Mouse (Mus musculus): ENCODE data around the gene Lgals1. TPM values are rescaled to one million over a fixed set of nuclear protein-coding genes. Genes with fewer than 3 reads are reported as not detected.

Gene Lgals1
- total RNA-seq, 2 experiments from 2014 or later, result 382 to 438 TPM

DNA sequence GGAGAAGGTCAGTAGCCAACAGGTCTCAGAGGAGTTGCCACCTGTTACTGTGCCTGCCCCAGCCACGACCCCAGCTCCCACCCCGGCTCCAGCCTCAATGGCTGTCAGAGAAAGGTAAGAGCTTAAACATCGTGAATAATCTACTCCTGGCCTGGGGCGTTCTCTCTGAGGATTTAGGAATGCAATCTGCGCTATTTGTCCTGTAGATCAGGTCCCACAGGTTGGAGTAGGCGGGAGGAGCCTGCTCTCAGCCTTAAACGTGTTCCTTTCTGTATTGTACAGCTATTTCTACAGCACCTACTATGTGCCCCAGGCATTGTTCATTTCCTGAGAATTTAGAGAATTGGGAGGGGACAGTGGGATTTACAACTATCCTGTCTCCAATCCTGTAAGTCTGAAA lies 18.1 kb upstream of the Lgals1 start:
- DNase-seq (ENCODE audit: low spot score in 2 of 2), result no peak

DNA sequence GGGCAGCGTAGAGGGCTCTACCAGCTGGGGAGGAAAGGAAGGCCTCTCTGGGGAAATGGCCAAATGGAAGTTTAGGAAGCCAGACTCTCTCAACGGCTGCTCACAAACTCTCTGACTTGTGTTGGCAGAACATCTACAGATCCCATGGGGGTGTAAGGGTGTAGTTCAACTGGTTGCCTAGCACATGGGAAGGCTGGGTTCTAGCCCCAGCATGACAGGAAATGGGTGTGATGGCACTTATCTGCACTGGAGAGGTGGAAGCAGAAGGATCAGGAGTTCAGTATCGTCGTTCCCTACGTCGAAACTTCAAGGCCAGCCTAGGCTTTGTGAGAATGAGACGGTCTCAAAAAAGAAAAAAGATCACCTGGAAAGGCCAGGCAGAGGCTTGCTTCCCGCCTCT lies 17.5 kb upstream of the Lgals1 start:
- DNase-seq (ENCODE audit: low spot score in 2 of 2), result no peak

GRCm38 (mm10) chr15:78912040-78912439 lies 14.5 kb upstream of the Lgals1 start:
- no peak for DNase-seq (ENCODE audit: low spot score in 2 of 2)

GRCm38 (mm10) chr15:78913632-78914090 lies 12.9 kb upstream of the Lgals1 start, which contains the start of gene Pdxp:
TSS of gene Pdxp (plus strand) at chr15:78913919.
- peak; percentile 72 to 85 for DNase-seq (ENCODE audit: low spot score in 2 of 2)

DNA sequence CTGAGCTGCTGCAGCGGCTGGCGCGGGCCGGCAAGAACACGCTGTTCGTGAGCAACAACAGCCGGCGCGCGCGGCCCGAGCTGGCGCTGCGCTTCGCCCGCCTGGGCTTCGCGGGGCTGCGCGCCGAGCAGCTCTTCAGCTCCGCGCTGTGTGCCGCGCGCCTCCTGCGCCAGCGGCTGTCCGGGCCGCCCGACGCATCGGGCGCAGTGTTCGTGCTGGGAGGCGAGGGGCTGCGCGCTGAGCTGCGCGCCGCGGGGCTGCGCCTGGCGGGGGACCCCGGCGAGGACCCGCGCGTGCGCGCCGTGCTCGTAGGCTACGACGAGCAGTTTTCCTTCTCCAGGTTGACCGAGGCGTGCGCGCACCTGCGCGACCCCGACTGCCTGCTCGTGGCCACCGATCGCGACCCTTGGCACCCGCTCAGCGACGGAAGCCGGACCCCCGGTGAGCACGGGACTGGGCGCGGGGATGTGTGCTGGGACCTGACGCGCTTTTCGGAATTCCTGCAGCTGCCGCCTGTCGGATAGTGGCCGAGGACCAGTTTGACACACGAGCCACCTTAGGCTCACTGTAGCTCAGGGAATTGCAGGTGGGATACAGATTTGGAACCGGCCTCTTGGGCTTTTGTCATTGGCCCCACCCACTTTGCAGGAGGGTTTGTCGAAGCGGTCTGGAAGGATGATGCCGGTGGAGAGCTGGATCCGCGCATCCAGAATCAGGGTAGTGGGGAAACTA lies 12.3 kb upstream of the Lgals1 start:
- DNase-seq (ENCODE audit: low spot score in 2 of 2), result no peak

DNA sequence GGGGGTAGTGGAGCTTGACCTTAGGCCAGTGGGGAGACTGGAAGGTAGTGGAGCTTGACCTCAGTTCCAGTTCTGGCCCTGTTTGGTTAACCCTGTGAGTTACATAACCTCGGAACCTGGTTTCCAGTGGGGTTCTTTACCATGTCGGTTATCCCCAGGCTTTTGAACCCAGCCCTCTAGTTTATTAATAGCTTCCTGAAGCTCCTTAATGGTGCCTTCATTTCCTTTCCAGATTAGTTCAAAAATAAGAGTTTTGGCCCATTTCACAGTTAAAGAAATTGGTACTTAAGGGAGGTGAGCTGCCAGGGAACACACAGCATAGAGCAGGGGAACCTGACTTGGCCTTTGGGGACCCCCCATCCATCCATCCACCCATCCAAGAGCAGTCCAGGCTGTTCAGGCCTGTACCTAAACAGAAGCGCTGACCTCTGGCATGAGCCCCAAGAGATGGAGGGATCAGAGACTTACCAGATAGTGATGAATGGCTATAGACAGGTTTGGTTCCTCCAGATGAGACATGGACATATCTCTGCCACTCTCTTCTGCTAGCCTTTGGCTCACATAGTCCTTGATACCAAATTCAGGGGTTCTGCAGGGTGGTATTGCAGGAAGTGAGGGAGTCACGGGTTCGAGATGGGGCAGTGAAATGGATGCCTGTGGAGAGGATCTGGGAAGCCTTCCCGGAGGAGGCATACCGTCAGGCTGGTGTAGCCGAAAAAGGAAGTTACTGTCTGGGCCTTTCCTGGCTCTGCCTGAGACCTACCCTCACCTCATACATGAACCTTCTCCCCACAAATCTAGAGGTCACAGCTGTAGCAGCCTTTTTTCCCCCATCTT lies 11.5 kb upstream of the Lgals1 start:
- no peak for DNase-seq (ENCODE audit: low spot score in 2 of 2)

- no peak for DNase-seq (ENCODE audit: low spot score in 2 of 2)
Observed at GRCm38 (mm10) chr15:78915660-78916017, 10.9 kb upstream of the Lgals1 start.

- DNase-seq (ENCODE audit: low spot score in 2 of 2), result no peak
Observed at GRCm38 (mm10) chr15:78916052-78916826, 10.3 kb upstream of the Lgals1 start.

DNA sequence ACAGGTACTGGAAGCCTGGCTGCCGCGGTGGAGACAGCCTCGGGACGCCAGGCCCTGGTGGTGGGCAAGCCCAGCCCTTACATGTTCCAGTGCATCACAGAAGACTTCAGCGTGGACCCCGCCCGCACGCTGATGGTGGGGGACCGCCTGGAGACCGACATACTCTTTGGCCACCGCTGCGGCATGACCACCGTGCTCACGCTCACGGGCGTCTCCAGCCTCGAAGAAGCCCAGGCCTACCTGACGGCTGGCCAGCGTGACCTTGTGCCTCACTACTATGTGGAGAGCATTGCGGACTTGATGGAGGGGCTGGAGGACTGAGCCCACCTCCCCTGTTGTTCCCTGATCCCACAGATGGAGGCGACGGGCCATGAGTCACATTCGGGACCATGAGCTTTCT lies 8.4 kb upstream of the Lgals1 start:
- no peak for DNase-seq (ENCODE audit: low spot score in 2 of 2)

DNA sequence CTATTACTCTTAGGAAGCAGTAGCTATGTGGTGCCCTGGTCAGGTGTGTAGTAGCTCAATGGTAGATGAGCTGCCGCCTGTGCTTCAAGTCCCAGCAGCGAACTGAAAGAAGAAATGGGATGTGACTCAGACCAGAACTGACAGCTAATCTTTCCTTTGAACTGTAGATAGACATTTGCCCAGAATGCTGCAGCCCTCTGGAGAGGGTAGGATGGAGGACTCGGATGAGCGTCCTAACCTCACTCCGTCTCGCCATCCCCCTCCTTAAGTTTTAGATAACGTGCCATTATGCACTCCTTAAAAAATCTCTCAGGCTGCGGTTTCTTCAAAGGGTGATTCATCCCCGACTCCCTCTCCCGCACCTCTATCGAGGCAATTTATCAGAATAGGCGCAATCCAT lies 6.6 kb upstream of the Lgals1 start:
- DNase-seq (ENCODE audit: low spot score in 2 of 2), result no peak

DNA sequence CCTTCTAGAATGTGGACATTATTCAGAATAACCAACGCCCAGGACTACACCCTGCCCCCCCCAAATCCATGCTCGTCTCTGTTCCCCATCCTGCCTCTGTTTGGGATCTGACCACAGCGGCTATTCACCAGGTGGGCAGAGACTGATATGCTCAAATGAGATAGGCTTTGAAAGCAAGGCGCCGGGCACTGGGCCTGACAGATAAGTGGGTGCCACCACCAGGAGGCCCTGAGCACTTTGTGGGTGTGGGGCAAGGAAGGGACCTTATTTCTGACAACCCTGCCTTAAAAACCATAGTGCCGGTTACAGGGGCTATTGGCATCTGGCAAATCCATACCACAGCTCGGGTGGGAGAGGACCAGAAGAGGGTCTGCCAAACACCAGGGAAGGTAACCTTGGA lies 3.8 kb upstream of the Lgals1 start:
- no peak for DNase-seq (ENCODE audit: low spot score in 2 of 2)

DNA sequence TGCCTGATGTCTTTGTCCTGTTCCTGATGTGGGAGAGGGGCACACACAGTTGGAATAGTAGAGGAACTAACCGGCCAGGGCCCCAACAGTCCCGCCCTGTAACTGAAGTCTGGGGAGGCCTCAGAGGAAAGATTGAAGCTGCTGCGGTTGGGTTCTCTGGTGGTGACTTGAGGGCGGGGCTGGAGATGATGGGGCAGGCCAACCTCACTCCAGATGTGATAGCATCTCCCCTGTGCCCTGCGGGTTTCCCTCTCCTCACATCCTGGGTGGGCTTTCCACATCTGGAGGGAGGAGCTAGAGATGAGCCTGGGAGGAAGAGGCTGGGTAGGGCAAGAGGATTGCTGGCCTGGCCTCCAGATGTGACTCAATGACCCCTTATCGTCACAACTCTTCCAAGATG lies 2.9 kb upstream of the Lgals1 start:
- DNase-seq (ENCODE audit: low spot score in 2 of 2), result no peak

- DNase-seq (ENCODE audit: low spot score in 2 of 2), result no peak
Observed at GRCm38 (mm10) chr15:78925129-78925528, 1.4 kb upstream of the Lgals1 start.

- DNase-seq (ENCODE audit: low spot score in 2 of 2), result no peak
Observed at GRCm38 (mm10) chr15:78927021-78927787, 679 bp downstream of the Lgals1 start.

- peak; percentile 24 to 50 for DNase-seq (ENCODE audit: low spot score in 2 of 2)
Observed at GRCm38 (mm10) chr15:78927788-78928457, 1.4 kb downstream of the Lgals1 start.

GRCm38 (mm10) chr15:78928539-78928938 lies 2.0 kb downstream of the Lgals1 start:
- DNase-seq (ENCODE audit: low spot score in 2 of 2), result no peak

DNA sequence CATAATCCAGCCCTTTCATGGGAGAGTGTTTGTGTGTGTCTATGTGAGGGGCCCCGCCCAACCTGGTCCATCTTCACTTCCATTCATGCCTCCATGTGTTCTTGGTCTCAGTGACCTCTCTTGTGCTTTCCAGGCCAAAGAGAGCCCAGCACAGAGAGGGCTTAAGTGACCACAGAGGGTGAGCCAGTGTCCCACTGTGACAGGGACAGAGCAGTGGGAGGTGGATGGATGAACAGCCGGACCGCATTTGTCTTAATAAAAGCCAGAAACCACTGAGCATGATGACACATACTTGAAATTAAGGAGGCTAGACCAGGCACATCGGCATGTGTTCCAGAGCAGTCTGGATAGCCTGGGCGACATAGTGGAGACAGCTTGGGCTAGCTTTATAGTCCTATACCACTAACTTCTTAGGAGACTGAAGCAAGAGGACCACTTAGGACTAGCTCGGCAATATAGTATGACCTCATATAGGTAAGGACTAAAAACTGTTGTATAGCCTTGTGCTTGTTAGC lies 3.7 kb downstream of the Lgals1 start:
- no peak for DNase-seq (ENCODE audit: low spot score in 2 of 2)

DNA sequence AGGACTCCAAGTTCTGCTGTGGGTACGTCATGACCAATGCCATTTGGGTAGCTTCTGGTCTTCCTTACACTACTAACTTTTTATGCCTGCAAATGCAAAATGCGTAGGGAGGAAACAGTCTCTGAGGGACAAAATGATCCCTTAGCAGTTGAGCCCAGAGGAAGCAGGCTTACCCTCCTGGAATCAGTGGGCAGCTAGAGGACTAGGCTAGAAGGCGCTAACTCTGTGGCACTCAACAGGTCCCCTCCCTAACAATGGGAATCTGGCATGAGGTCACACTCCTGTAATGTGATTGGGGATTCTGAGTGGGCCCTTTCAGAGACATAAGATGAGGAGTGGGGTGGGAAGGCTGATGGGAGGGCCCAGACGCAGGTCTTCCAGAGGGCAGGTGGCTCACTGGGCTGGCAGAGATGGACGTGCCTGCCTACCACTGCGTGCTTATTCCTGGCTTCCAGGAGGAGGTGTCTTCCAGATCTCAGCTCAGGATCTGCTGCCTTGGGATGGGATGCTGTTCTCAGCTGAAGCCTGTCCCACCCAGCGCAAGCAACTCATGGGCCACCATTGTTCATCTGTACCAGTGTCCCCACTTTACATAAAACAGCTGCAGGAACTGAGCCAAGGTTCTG lies 4.4 kb downstream of the Lgals1 start:
- DNase-seq (ENCODE audit: low spot score in 2 of 2), result no peak

DNA sequence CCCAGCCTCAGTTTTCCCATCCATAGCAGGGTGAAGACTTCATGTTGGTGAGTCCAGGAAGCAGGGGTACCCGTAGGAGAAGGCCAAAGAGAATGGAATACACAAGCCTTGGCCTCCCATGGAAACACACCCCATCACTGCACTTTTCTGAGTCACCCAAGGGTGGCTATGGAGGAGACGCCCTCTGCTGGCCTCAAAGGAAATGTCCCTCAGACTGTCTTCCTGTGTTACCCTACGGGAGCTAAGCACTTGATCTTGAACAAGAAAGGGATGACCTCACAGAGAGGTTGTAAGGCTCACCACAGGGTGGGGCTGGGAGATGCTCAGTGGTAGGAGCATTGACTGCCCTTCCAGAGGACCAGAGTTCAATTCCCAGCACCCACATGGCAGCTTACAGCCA lies 5.1 kb downstream of the Lgals1 start:
- DNase-seq (ENCODE audit: low spot score in 2 of 2), result no peak

Data from adrenal gland, postnatal 4 days (tissue).